Mouse (Mus musculus) cortical plate, adult 2 months (tissue): ENCODE results near the gene Iqcj.

ENCODE experiments used
- CTCF ChIP-seq: fragments of 200-500 bp; IDR thresholded peaks from 2 replicates; pipeline ENCODE4 v1.5.1; 2011; ENCODE audit warnings: mild to moderate bottlenecking, control low read depth, low read length; ENCODE audit not compliant: insufficient read depth; ENCODE audit errors: extremely low read depth
- POLR2A ChIP-seq: fragments of 200-500 bp; IDR thresholded peaks from 2 replicates; pipeline ENCODE4 v1.6.1; 2011; ENCODE audit warnings: mild to moderate bottlenecking, low read length, control low read depth; ENCODE audit not compliant: insufficient read depth; ENCODE audit errors: extremely low read depth

GRCm38 (mm10) chr3:68059162-68059800, 167.3 kb downstream of the Iqcj start:
- TF ChIP-seq CTCF (peak; percentile 89), POLR2A (no peak)
